Mouse (Mus musculus) gastrocnemius, postnatal 4 days (tissue): ENCODE results near the gene Adamtsl1. TPM values are rescaled to one million over a fixed set of nuclear protein-coding genes. Genes with fewer than 3 reads are reported as not detected.

Experiments used
- DNase-seq, 2 experiments: peaks; one replicate each; pipeline ENCODE4 v3.0.0; 2021 to 2022; ENCODE audit warnings: low spot score in 2 of 2, mixed read lengths in 2 of 2
- total RNA-seq, 2 experiments: library from RNA; stranded (reverse); gene quantifications; 2 replicates each; pipeline ENCODE4 v1.2.3; 2021

Gene Adamtsl1
- total RNA-seq, 2 experiments from 2014 or later = 25.0 to 26.6 TPM

DNA sequence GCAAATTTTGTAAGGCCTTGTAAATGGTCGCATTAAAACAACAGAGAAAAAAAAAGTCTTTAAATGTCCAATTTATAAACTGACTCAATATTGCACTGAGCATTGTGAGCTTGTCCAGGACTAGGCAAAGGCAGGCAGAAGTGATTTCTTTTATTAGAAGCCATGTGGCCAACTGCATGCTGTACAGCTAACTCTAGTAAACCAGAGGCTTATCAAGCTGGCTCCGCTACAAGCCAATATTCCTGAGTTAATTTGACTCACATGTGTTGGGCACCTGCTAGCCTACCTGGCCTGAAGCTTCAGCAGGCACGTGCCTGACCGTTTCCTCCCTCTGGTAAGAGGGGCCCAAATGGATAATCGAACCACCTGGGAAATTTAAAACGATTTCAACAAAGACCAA lies 881.7 kb downstream of the Adamtsl1 start:
- DNase-seq = no peak

DNA sequence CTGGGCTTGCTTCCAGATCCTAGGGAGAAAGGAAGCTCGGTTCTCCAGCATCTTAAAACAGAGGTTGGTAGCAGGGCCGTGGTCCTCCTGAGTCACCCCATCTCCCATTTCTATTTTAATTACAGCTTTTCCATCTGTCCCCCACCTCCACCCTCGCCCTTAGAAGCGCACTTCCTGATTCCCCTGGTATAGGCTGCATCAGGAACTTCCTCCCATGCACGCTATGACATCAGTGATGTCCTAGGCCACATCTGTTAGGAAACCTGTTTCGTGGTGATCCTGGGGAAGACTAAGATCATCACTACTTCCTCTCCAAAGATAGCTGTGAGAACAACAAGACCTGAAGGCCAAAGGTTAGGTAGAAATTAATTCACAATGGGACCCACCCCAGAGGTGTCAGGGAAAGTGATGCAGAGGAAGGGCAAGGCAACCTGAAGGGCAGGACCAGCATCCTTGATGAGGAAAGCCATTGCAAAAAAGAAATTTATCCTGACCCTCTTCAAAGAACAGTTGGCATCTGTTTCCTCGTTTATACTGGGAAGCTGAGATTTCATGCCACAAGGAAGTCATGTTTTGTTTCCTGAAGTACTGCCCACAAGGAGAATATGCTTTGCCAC lies 882.8 kb downstream of the Adamtsl1 start:
- no peak for DNase-seq

DNA sequence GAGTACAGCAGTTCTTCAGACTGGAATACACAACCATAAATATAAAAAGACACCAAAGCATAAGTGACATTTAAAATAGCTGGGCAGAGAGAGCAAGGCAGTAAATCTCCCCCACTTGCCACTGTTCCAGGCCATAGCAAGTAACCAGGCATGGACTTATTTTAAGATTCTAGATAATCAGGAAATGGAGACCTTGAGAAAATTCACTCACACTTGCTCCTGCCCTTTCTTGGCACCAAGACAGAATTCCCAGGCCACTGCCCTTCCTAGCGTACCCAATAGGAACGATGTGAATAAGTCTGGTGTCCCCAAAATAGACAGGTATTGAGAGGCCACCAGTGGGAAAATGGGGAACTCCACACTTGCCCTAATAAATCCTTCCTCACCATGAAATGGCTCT lies 883.5 kb downstream of the Adamtsl1 start:
- DNase-seq = no peak

DNA sequence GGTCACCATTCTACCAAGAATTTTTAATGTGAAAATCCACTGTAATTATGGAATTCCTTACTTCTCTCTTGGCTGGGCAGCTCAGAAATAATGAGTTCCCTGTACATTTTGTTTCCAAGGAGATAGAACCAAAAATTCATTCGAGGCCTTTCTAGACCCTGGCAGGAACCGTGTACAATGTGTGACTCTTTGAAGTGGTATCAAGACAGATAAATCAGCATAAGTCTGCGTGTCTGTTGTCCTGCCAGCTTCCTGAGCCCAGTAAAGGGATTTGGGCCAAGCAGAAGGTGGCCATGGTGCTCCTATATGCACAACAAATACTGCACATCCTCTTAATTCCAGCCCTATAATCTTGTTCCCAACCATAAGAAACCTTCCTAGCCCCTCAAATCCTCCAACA lies 887.1 kb downstream of the Adamtsl1 start:
- DNase-seq = no peak

DNA sequence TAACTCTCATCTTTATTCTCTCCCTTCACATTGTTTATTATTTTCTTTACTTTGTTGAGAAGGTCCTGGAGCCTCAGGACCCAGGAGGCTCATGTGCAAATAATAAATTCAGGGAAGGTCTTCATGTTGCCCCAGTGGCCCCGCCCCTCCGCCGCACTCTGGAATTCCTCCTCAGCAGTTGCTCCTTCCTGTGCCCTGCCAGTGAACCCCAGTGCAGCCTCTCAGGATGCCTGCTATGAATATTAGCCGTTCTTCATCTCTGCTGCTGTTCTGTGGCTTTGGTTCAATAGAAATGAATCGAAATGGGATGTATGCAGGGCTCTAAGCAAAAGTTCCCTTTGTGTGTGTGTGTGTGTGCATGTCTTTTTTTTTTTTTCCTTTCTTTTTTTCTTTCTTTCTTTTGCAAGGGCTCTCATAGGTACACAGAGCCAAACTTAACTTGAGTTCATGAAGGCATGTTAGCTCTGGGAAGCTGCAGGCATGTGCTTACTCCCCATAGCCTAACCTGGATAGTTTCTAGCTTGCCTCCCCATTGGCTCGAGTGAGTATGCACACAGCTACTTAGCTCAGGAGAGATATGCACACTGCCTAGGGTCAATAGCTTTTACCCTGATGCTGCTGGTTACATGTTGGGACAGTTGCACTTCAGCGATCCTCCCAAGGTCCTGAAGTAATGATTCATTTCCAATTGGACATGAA lies 892.7 kb downstream of the Adamtsl1 start:
- DNase-seq = peak in 1 of 2 experiments; percentile 48

DNA sequence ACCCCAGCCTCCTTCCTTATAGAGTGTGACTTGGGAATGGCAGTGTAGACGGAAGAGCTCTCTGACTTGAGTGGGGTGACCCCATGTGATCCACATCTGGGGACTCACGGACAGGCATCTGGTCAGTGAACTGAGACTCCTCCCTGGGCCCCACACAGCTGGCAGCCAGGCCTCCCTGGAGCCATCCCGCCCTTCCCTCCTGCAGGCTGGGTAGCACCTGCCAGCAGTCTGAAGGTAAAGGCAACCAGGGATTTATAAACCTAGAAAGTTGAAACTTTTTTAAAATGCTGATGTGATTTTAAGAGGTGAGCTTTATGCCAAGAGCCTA lies 893.2 kb downstream of the Adamtsl1 start:
- no peak for DNase-seq

DNA sequence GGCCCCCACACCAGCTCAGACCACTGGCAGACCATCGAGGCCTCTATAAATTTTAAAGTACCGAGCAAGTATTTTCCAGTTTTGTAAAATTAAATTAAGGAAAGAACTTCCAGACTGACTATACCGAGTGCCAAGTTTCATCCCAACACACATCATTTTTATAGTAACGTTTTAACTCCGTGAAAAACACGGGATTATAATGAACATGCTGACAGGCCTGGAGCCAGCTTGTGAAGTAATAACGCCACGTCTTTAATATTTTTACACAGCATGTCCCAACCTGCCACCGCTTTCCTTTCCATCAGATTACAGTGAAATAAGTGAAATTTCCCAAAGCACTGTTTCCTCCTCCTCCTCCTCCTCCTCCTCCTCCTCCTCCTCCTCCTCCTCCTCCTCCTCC lies 894.4 kb downstream of the Adamtsl1 start:
- no peak for DNase-seq

DNA sequence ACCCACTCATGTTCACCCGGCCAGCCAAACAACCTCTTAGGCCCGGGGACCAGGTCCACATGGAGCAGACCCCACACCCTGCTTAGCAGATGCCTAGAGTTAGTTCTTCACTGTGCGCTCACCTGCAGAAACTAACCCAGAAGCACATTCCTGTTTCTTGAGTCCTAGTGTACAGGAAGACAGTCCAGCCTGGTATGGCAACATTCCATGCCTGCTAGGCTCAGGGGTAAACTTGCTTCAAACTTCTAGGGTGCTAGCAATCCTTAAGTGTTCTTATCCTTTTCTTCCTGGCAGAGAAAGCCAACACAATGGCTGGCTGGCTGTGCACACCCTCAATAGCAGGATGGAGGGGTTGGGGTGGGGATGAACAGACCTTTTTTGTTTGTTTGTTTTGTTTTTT lies 897.0 kb downstream of the Adamtsl1 start:
- no peak for DNase-seq

DNA sequence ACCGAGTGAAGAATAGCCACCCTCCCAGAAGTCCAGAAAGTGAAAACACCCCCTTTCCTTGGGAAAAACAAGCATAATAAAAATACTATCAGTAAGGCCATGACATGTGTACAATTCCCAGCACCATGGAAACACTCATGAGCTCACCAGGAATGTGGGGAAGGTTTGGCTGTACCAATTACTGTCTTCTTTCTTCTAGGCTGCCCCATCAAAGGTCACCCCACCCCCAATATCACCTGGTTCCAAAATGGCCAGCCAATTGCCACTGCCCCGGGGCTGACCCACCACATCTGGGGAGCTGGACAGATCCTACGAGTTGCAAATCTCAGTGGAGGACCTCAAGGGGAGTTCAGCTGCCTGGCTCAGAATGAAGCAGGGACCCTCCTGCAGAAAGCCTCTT lies 899.4 kb downstream of the Adamtsl1 start:
- DNase-seq = no peak

DNA sequence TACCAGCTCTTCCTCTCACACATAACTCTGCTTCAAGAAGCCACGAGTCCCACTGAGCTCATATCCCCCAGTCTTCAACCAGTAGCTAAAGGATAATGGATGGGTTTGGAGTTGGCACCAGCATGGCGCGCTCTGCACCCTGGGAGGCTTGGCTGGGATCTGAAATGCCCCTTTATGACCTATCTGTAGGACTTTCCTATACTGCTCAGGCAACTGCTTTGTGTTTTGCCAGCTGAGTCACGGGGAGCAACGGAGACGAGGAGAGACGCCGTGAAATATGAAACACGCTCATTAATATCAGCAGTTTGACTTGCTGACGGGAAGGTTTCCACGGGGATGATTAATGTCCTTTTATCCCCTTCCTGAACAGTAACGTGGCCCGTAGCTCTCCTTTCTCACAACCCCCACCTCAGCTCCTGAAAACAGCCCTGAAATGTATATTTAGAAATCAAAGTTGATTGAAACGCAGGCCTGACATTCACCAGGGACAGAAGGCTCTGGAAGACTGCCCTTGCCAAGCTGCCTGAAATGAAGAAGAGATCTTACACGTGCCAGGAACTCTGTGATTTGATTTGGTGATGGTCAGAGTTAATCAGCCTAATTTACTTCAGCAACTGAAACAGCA lies 902.5 kb downstream of the Adamtsl1 start:
- DNase-seq = no peak

DNA sequence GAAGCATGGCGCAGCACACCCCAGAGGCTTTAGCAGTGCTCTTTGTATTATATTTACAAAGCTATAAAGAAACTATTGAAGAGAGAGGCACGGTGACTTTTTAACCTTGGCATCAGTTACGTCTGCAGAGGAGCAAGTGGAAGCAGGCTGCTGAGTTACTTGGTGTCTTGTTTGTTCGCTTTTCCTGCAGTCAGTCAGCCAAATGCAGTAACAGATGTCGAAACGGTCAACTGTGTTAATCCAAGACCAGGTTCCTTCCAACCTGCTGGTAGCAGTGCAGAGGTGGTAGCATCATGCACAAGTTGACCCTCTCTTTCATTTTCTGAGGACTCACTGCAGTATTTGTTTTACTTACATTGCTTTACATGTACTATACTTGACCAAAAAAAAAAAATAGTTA lies 908.6 kb downstream of the Adamtsl1 start:
- no peak for DNase-seq

DNA sequence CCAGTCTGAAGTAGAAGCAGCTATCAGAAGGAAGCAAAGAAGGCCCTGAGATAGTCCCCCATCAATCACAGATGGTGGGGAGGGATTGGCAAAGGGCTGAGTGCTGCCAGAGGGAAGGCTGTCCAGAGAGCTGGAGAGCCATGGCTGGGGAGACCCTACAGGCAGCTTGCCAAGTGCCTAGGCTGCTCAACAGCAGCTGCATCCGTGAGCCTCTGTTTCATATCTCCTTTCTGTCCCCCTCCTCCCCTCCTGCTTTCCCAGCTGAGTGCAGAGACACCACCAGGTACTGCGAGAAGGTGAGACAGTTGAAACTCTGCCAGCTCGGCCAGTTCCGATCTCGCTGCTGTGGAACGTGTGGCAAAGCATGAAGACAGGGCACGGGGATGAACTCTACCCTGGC lies 911.6 kb downstream of the Adamtsl1 start:
- no peak for DNase-seq

DNA sequence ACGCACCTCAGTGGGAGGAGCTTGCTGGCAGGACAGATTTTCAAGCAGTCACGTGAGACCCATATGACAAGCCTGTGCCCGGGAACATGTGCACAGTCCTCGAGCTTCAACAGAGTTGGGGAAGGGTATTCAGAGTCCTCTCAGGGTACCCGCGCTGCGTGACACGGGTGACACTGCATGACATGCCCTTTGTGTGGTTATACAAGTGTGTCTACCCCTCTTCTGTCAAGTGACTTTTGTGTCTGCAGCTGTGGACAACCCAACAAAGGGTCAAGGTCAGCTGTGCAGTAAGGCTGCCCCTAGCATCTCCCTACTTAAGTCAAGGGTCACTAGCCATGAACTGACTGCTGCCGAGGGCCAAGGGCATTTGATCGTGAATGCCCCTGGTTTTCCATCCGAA lies 912.6 kb downstream of the Adamtsl1 start:
- no peak for DNase-seq

DNA sequence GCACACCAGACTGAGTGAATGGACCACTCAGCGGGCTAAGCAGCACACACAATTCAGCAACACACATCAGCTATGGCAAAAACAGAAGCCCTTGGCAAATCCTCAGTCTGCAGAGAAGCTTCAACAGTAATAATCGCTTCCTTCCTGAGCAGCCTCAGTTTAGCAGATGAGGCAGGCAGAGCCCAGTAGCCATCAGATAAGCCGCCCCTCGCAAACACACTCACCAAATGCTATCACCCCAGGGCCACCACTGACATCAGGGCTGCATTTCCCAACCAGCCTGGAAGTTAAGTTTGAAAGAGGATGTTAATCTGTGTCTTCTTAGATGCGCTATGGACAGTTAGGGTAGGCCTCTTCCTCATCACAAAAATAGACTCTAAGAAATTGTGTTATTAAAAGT lies 913.3 kb downstream of the Adamtsl1 start:
- DNase-seq = no peak

DNA sequence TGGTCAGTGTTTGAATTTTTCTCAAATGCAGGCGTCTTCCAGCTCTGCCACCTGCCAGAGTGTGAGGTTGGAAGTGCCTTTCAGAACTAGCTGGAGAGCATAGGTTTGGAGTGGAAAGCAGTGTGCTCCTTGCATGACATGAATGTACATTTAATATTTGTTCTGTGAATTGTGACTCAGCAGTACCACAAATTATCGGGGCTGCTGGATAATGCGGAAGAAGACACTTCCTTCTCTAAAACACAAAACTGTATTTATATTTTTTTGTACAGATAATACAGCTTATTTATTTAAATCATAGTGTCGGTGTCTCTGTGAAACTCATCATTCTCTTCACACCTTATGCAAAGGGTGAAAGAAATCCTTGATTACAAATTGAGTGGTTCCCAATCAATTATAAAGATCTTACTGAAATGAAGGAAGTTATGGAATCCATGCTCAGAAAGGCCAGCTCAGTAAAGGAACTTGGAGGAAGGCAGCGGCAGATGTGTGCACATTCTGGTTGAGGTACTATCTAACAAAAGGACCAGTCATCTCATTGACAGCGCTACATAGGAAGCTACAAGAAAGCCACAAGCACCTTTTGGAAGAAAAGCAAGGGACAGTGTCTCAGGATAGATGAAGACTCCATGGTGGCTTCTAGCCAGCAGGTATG lies 914.2 kb downstream of the Adamtsl1 start:
- DNase-seq = no peak

DNA sequence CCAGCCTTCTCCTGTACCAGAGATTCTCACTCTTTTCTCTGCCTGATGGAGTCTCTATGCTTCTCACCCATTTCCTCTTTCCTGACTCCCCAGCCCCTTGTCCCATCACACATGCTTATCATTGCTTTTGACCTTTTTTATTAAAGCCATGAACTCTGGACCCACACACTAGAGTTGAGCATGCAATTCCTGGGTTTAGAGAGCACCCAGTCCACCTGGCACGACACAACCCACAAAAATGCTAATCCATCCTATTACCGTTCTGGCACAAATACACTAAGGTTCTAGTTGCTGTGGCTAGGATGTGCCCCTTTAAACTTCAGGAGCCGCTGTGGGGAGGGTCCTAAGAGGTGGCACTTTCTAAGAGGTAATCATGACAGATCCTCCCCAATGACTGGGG lies 921.7 kb downstream of the Adamtsl1 start:
- no peak for DNase-seq

DNA sequence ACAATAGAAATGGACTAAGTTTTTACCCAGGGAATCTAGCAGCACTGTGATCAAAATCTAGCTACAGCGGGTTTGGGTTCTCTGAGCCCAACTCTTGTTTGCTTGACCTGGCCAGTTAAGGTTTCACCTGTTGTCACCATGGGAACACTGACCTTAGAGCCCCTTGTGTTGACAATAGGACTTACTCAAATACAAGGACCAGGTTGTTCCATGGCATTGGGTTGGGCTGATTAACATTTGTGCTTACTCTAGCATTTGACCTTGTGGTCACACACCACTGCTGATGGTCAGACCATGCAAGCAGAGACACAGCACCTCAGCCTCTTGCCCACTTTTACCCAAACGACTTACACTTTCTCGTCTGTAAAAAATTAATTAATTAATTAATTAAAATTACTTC lies 922.4 kb downstream of the Adamtsl1 start:
- DNase-seq = no peak

DNA sequence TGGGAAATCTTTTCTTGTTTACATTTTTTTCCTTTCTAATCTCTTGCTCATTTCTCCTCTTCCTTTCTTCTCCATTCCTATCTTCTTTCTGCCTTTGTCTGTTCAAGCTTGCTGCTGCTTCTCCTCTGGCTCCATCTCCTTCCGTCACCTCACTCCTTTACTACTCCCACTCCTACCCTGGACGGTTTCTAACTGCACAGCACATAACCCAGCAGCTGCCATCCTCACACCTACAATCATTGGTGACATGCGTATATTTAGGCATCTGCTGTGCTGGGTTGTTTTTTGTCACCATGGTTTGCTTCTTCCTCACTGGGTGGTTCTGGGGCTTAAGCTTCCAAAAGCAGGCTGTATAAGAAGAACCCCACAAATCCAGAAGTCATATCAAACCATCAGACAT lies 936.5 kb downstream of the Adamtsl1 start:
- DNase-seq = no peak

DNA sequence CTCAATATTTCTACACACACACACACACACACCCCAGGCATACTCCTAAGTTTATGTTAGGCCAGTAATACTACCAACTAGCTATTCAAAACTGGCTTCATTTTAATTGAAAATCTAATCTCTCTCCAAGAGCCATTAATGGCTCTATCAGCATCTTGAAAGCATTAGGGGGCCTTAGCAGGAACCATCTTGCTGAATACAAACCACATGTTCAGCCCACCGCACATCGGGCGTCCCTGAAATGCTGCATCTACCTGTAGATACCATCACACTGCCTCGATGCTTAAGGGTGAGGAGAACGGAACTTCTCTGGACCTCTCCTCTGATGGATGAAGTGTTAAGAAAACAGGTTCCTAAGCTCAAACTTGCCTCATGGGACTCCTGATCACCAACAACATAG lies 950.8 kb downstream of the Adamtsl1 start:
- DNase-seq = no peak
